Mouse (Mus musculus) right cerebral cortex, adult 2 months (tissue): Measurements from ENCODE around the gene Slc38a6.

ENCODE experiments used
- DNase-seq, 2 experiments: peaks; one replicate each; pipeline ENCODE4 v3.0.0; 2021 to 2022; ENCODE audit warnings: low spot score in 2 of 2

Slc38a6 gene

GRCm38 (mm10) chr12:73357311-73357710, 70.7 kb downstream of the Slc38a6 start:
- no peak for DNase-seq

DNA sequence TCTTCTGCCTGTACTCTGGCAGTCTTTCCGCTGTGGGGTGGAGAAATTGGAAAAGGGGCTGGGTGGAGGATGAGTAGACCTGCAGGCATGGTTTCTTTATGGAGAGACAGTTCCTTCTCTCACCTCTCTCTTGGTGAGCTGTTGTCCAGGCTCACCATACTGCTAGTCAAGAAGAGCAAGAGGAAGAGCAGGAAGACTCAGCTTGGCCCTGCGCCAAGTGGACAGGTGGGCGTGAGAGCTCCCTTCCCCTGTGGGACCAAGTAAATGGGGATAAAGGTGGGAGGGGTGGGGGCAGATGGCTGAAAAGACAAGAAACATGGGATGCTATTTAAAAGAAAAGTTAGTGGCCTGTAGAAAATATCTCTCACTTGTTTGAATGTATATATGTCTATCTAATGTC, 71.2 kb downstream of the Slc38a6 start:
- DNase-seq, result no peak

DNA sequence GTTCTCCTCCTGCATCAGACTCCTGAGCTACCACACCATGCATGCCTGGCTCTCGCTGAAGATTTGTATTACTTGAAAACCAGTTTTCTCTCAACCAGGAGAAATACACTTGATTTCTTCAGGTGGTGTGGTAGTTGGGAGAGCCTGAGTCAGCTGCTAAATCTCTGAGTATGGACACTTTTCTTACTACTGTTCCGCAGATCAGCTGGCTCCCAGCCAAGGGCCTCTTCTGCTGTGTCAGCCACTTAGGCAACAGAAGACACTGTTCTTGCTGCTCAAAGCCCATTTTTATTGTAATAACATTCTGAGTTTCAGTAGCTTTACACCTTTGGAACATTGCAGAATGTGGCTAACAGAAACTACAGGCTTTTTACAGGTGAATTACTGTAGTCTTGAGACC, 72.1 kb downstream of the Slc38a6 start:
- peak in 1 of 2 experiments; percentile 18 for DNase-seq

GRCm38 (mm10) chr12:73359520-73359919, 72.9 kb downstream of the Slc38a6 start:
- no peak for DNase-seq

GRCm38 (mm10) chr12:73361201-73361600, 74.6 kb downstream of the Slc38a6 start:
- no peak for DNase-seq

DNA sequence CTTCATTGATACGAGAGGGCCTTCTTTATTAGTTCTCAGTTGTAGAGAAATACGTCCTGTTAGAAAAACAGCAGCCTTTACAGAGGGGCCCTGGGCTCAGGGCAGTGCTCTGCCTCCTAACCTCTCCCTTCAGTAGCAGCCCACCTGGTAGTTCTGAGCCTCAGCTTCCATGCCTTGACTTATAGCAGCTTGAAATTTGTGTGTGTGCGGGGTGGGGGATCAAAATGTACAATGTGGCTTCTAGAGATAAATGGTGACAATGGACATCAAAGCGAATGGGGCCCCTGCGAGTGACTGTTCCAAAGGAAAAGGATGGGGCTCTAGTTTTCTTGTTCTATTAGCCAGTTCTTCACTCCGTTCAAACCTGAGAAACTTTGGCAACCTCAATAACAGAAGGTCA, 76.8 kb downstream of the Slc38a6 start:
- no peak for DNase-seq

- no peak for DNase-seq
Observed at GRCm38 (mm10) chr12:73363956-73364355, 77.4 kb downstream of the Slc38a6 start.

GRCm38 (mm10) chr12:73366581-73366980, 80.0 kb downstream of the Slc38a6 start:
- DNase-seq, result no peak

- no peak for DNase-seq
Observed at GRCm38 (mm10) chr12:73367460-73368079, 81.0 kb downstream of the Slc38a6 start.

- no peak for DNase-seq
Observed at GRCm38 (mm10) chr12:73368868-73369608, 82.5 kb downstream of the Slc38a6 start.

GRCm38 (mm10) chr12:73370367-73370944, 83.9 kb downstream of the Slc38a6 start:
- DNase-seq, result no peak

- peak; percentile 26 to 32 for DNase-seq
Observed at GRCm38 (mm10) chr12:73371132-73371531, 84.6 kb downstream of the Slc38a6 start.

GRCm38 (mm10) chr12:73378026-73378425, 91.4 kb downstream of the Slc38a6 start:
- no peak for DNase-seq

DNA sequence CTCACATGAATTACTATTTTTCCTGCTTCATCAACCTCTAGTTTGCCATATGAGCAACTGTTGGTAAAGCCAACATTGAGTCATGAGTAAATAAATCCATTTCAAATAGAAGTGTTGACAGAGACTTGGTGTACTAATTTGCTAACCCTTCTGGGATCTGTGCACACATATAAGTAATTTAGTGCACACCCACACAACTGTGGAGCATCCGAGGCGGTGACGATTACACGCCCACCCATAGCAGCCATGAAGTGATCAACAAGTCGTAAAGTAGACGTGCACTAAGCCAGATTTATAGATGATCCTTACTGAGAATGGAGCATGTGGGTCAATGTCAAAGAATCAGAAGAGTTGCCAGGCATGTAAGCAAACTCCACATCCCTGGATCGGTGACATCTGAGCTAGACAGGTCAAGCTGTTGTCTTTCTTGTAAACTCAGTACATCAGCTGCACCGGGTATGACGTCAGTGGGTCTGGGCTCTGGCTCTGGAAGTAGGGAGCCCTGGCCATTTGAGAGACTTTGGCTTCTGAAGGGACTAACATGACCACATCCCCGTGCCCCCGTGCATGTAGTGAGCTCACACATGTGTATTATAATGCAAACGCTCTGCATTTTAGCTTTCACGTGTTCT, 92.3 kb downstream of the Slc38a6 start:
- DNase-seq, result no peak

DNA sequence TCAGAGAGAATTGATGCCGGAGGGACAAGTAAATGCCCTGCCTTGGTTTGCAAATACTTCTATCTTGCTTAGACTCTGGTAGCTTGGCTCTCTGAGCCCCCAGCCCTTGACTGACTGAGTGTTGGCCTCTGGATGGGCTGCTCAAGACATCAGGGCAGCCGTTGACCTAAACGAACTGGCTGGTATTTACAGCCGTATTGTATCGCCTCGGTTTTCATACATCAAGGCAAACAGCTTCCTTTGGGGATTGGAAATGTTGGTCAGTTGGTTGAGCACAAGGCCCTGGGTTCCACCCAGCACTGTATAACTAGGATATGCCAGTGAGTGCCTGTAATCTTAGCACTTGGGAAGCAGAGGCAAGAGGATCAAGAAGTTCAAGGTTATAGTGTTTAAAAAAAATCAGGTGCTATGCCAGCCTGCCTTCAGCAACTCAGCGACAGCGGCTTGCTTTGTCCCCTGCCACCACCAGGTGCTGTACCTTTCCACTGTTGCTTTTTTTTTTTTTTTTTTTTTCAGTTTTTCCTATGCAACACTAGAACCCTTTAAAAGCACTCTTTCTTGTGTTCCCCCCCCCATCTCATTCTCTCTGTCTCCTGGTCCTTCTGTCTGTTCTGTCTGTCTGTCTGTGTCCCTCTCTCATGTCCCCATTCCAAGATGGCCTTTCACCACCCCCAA, 94.2 kb downstream of the Slc38a6 start:
- DNase-seq, result no peak

DNA sequence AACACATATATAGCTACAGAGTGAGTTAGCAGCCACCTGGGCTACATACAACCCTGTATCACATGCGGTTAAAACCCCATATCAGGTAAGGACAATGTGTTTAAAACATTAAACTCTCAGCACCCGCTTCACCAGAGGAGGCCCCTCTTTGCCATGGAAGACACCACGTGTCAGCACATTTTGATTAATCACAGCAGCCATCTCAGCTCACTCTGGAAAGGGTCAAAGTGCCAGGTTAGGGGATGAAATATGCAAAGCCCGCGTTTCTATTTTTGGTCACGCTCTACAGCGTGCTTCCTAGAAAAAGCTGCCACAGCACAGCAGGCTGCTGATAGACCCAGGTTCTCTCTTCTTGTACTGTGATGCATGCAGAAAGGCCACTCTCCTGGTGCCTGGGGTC, 94.9 kb downstream of the Slc38a6 start:
- DNase-seq, result no peak

- no peak for DNase-seq
Observed at GRCm38 (mm10) chr12:73382290-73383178, 96.0 kb downstream of the Slc38a6 start.

DNA sequence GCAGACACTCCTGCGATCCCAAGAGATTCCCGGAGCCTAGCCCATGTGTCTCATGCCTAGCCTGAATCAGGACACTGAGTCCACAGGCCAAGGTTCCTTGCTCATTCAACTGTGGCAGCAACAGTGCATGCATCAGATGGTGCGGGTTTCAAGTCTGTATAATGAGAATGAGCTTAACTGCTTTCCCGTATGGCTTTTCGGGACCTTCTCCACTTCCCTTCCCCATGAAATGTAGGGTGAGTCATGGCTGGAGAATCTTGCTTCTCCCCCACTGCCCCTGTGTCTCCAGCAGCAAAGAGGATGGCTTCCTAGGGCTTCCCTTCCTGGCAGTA, 96.6 kb downstream of the Slc38a6 start:
- no peak for DNase-seq

- DNase-seq, result no peak
Observed at GRCm38 (mm10) chr12:73383861-73384260, 97.3 kb downstream of the Slc38a6 start.

- DNase-seq, result no peak
Observed at GRCm38 (mm10) chr12:73384747-73385146, 98.2 kb downstream of the Slc38a6 start.

DNA sequence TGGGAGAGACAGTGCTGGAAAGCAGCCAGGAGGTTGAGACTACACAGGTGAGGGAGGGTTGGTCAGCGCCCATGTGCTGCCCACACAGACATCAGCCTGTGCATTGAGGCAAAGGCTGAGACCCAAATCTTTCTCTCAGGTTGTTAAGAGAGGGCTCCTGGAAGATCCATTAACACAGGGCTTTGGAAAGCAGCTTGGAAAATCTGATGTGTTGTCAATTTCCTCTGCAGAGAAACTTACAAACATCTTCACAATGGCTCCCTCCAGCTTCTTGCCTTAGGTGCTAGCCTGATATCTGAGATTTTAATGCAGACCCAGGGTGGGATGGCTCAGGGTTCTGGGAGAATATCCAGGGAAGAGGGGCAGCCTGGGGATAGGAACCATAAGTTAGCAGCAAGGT, 105.9 kb downstream of the Slc38a6 start:
- DNase-seq, result no peak
